Mouse (Mus musculus): ENCODE measurements around the gene Psma4.

DNA sequence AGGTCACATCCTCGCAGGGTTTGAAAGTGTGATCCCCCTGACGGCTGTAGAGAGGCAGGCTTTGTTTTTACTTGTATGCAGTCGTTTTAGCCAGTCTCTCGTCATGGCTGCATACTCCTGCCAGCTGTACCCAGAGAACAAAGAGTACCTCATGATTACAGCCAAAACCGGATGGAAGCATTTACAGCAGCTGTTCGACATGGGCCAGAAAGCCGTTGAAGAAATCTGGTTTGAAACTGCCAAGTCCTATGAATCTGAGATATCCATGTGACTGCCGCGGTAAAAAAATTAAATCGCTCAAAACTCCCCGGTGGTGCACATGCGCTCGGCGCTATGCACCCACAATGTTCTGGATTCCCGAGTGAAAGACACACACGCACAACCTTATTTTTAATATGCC is 4.3 kb upstream of the Psma4 start:
- no peak for TF ChIP-seq MAFK (IDR thresholded peaks at IDR 0.05; ENCODE audit: insufficient replicate concordance, low read length)
- no peak for TF ChIP-seq PAX5 (IDR thresholded peaks at IDR 0.05; ENCODE audit: low read length)
- no peak for TF ChIP-seq USF1 (IDR thresholded peaks at IDR 0.05; ENCODE audit: low read depth, low read length)
- TF ChIP-seq NELFE (IDR thresholded peaks at IDR 0.05; ENCODE audit: low read depth, low read length) = no peak
- no peak for TF ChIP-seq JUN (IDR thresholded peaks at IDR 0.05; ENCODE audit: insufficient read depth, low read depth, low read length)

Measured in CH12.LX (cell line).